Mouse (Mus musculus) cerebellum, adult 11-12 months (tissue): ENCODE data around the gene Rnf43.

ENCODE experiments used
- DNase-seq: peaks from one replicate; pipeline ENCODE4 v3.0.0; 2022

Gene Rnf43

GRCm38 (mm10) chr11:87662407-87662806 lies at the start of gene Rnf43:
TSS of gene Rnf43 (plus strand) at chr11:87662722.
- peak; percentile 83 for DNase-seq

- no peak for DNase-seq
Observed at GRCm38 (mm10) chr11:87613972-87614371, 48.5 kb upstream of the Rnf43 start.

GRCm38 (mm10) chr11:87615551-87615950 lies 47.0 kb upstream of the Rnf43 start:
- no peak for DNase-seq

GRCm38 (mm10) chr11:87615952-87616351 lies 46.6 kb upstream of the Rnf43 start:
- DNase-seq, result no peak

GRCm38 (mm10) chr11:87616790-87617474 lies 45.6 kb upstream of the Rnf43 start, which contains the start of gene Hsf5:
TSS of gene Hsf5 (plus strand) at chr11:87617164.
- no peak for DNase-seq

DNA sequence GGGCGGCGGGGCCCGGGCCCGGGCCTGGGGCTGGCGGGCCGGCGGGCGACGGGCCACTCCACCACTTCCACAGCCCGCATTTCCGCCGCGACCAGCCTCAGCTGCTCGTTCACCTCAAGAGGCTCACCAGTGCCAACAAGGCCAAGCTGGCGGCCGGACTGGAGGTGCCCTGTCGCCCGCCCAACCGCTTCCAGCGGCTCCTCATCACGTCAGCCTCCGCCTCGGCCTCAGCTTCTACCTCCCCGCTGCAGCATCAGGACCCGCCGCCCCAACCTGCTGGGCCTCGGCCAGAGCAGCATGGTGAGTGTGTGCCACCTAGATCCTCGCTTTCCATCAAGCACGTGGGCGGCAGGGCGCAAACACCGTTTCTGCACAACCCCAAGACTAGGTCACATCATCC lies 44.9 kb upstream of the Rnf43 start:
- no peak for DNase-seq

DNA sequence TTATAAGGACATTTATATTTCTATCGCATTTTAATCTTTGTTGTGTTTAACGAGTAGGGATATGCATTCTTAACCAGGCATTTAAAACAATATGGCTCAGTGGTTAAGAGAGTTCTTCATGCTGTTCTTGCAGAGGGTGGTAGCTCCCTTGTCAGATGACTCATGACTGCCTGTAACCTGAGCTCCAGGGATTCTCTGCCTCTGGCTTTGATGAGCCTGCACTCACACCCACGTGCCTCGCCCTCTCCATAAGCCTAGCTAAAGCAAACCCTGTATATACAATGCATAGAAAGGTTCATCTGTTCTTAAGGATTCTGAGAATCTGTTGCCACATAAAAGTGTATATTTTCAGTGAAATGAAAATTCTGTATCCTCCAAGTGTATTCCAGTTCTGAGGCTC lies 39.4 kb upstream of the Rnf43 start:
- DNase-seq, result no peak

GRCm38 (mm10) chr11:87629859-87630258 lies 32.7 kb upstream of the Rnf43 start:
- DNase-seq, result no peak

DNA sequence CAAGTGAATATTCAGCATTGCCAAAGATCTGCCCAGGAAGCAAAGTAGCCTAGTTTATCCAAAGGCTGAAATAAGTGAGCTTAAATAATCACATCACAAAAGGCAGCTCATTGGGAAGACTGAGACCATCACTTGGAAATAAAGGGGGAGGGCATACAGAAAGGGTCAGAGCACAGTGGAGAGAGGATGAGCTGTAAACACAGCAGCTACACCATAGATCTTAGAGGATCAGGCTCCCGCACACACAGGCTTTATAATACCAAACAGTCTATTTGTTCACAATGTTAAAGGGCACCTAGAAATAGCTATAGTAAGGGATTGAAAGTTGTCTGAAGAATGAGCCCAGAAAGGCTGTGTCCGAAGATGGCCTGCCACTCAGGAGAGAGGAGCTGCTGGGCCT lies 23.7 kb upstream of the Rnf43 start:
- no peak for DNase-seq

- DNase-seq, result peak; percentile 59
Observed at GRCm38 (mm10) chr11:87639206-87639605, 23.3 kb upstream of the Rnf43 start.

DNA sequence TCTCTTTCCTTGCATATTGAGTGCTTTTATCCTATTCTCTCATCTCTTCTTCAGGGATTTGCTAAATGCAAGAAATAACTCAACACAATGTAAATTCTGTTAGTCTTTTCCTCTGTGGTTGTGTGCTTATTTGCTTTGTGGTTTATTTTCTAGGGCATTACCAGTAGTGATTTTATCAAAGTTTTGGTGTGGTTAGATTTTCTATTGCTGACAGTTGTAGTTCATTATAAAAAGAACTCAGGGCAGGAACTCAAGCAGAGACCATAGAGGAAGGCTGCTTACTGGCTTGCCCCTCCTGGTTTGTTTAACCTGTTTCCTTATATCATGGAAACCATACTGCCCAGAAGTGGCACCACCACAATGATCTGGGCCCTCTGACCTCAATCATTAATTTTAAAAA lies 19.7 kb upstream of the Rnf43 start:
- no peak for DNase-seq

DNA sequence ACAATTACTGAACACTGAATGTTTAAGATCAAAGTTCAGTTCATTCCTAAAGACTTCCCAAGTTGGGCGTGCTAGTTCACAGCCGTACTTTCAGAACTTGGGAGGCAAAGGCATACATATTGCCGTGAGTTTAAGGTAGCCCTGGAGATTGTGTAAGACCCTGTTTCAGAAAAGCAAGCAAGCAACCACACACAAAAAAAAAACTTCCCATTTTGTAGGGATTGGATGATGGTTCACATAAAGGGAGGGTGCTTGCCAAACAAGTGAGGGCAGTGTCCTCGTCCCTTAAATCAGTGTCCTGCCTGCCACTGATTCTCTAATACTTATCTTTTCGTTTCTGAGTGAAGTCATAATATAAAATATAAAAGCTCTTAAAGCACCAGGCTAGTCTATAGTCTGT lies 7.8 kb upstream of the Rnf43 start:
- DNase-seq, result no peak

GRCm38 (mm10) chr11:87659216-87659615 lies 3.3 kb upstream of the Rnf43 start:
- DNase-seq, result no peak

DNA sequence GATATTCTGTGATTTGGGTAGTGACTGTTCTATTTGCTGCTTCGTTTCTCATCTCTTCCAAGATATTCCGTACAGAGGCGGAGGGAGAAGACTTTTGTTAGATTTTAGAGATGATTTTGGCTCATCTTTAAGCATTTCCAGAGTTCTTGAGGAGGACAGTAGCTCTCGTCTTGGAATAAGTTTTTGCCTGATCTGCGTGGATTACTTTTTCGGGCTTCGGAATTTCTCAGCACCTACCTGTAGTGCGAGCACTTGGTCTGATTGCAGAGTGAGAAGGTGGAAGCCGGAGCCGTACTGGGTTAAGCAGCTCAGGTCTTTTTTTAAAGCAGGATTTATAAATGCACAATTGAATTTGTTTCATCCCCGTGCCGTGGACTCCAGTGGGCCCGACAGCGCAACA lies 300 bp downstream of the Rnf43 start:
- no peak for DNase-seq

GRCm38 (mm10) chr11:87663948-87664347 lies 1.4 kb downstream of the Rnf43 start:
- DNase-seq, result no peak

DNA sequence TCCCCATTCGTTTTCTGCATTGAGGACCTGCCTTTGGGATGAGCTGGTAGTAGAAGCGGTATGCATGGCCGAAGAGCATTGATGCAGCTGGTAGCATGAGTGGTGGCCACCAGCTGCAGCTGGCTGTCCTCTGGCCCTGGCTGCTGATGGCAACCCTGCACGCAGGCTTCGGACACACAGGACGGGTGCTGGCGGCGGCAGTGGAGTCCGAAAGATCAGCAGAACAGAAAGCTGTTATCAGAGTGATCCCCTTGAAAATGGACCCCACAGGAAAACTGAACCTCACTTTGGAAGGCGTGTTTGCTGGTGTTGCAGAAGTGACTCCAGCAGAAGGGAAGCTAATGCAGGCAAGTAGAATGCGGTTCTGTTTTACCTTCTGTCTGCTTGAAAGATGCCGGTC lies 2.0 kb downstream of the Rnf43 start:
- no peak for DNase-seq

GRCm38 (mm10) chr11:87665224-87665623 lies 2.7 kb downstream of the Rnf43 start:
- no peak for DNase-seq

- no peak for DNase-seq
Observed at GRCm38 (mm10) chr11:87665658-87666057, 3.1 kb downstream of the Rnf43 start.

- no peak for DNase-seq
Observed at GRCm38 (mm10) chr11:87666256-87667035, 3.9 kb downstream of the Rnf43 start.

GRCm38 (mm10) chr11:87667107-87668090 lies 4.9 kb downstream of the Rnf43 start:
- DNase-seq, result no peak

DNA sequence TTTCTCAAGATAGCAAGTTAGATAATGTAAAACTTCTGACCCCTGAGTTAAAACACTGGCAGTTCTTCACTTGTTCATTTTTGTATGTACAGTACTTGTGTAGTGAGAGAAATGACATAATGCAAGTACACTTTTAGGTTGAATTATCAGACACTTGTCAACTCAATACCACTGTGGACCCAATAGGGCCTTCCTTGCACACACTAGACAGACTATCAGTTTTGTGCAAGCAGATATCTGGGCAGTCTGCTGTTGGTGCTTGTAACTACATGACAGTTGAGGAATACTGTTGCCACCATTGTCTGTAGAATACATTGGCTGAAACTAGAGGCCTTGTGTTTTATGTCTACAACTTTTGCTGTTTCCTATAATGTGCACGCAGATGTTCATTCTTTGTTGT lies 10.8 kb downstream of the Rnf43 start:
- DNase-seq, result no peak

GRCm38 (mm10) chr11:87675606-87676005 lies 13.1 kb downstream of the Rnf43 start:
- DNase-seq, result no peak

GRCm38 (mm10) chr11:87677756-87678155 lies 15.2 kb downstream of the Rnf43 start:
- no peak for DNase-seq
